Mouse (Mus musculus) erythroblast, embryonic 14.5 days (primary cell): Measurements from ENCODE around the gene Maged1.

Experiments
- GATA1 ChIP-seq: IDR thresholded peaks from 2 replicates; pipeline ENCODE4 v1.6.1; 2012; ENCODE audit warnings: low read length, inconsistent platforms, mixed read lengths
- TAL1 ChIP-seq: IDR thresholded peaks from 3 replicates; pipeline ENCODE4 v1.6.1; 2012; ENCODE audit warnings: low read length, inconsistent platforms, mixed read lengths

- TF ChIP-seq GATA1 (no peak), TAL1 (no peak)
Measured at GRCm38 (mm10) chrX:94548227-94548626, 6.3 kb upstream of the Maged1 start.
